Mouse (Mus musculus) layer of hippocampus, postnatal 10 days (tissue): ENCODE measurements around the gene Acr. TPM values are rescaled to one million over a fixed set of nuclear protein-coding genes. Genes with fewer than 3 reads are reported as not detected.

ENCODE experiments used
- DNase-seq, 2 experiments: peaks; one replicate each; pipeline ENCODE4 v3.0.0; 2021; ENCODE audit warnings: low spot score in 2 of 2
- long read RNA-seq: library from polyadenylated mRNA; stranded (forward); transcript quantifications from one replicate; pipeline ENCODE4 v2.0.0, GENCODE M21; 2023
- total RNA-seq, 2 experiments: library from RNA; stranded (reverse); gene quantifications; 2 replicates each; pipeline ENCODE4 v1.2.3; 2021

Acr gene
- total RNA-seq = 1 to 10 TPM; 1.8 to 3.1 TPM
- long read RNA-seq = 0 reads

DNA sequence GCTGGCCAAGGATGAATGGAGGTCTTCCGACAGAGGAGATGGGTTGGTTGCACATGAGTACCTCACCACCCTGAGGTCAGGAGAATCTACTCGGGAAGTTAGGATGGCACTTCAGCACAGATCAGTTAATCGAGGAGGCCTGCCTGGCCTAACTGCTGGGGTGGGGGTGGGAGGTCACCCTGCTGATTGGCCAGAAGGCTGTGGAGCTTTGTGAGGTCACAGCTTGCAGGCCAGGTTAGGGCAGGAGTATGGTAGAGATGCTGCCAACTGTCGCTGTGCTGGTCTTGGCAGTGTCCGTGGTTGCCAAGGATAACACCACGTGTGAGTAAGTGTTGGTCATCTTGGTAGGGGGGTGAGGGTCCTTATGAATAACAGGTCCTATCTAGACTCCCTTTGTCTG is at the start of gene Acr:
Acr (plus strand) TSS at position 213 of the 400 bp plus-strand sequence.
- no peak for DNase-seq

DNA sequence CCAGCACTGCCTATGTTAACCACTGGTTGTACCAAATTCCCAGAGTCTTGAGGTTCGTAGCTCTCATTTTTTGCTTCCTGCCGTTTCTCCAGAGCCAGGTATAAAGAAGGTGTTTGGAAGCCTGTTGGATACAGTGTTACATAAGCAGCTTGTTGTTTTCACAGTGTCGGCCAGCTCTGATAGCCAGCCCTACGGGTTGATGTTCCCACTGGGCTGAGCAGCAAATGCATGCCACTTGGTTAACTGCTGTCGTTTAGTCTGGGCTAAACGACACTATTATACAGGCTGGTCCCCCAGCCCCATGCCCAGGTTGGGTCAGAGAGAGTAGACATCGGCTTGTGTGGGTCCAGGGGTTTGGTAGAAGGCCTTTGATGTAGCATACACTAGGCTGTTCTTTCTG is 46.2 kb upstream of the Acr start:
- no peak for DNase-seq

GRCm38 (mm10) chr15:89522566-89523282 is 45.4 kb upstream of the Acr start:
- no peak for DNase-seq

- no peak for DNase-seq
These were observed 44.8 kb upstream of the Acr start for GRCm38 (mm10) chr15:89523283-89523832.

DNA sequence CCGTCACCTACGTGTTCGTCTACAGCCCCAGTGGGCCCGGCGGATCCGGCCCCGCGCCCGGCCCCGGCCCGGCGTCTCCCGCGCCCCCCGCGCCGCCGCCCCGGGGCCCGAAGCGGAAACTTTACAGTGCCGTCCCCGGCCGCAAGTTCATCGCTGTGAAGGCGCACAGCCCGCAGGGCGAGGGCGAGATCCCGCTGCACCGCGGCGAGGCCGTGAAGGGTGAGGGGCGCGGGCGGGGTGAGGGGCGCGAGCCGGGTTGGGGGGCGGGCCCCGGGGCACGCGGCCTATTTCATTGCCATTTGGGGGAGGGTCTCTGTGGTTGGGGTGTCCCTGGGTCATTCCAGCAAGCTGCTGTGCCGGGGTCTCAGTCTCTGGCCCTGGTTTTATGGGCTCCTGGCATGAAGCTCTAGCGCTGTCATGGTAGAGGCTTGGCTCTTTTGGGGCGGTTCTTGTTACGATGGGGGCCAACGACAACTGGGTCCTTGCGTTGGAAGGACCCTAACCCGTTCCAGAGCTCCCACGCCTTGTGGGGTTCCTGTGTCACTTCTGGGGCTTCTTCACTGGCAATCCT is 44.0 kb upstream of the Acr start:
- DNase-seq = no peak

GRCm38 (mm10) chr15:89524611-89525415 is 43.3 kb upstream of the Acr start:
- no peak for DNase-seq

DNA sequence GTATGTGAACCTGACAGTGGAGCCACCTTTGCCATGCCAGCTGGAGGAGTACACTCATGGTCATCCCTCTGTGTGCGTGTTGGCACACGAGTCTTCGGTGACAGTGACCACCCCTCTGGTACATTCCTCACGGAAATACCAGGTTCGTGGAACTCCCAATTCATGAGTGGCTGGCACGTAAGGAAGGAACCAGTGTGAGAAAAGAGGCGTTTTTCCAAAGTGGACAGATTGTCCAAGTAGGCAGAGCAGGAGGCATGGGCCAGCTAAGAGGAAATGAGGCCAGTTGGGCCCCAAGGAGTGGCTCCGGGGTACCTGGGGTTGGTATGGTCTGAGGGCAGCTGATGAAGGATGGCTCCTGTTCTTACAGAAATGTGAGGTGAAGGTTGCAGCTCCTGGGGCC is 42.7 kb upstream of the Acr start:
- DNase-seq = no peak

DNA sequence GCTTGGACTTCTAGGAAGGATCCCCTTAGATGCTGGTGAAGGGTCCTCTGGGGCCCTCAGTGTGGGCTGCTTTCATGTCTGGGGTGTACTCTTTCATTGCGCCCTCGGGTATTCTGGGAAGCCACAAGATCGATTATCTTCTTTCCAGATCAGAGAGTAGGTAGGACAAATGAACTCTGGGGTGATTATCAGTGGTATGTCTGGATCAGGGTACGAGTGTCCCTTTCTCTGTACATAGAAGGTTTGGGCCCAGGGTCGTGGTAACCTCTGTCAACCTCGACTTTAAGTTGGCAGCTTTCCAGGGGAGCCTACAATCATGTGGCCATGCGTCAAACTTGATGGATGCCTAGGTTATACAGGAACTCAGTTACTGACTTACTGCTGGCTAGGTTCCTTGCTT is 42.2 kb upstream of the Acr start:
- no peak for DNase-seq

- no peak for DNase-seq
These were observed 41.3 kb upstream of the Acr start for GRCm38 (mm10) chr15:89526776-89527325.

DNA sequence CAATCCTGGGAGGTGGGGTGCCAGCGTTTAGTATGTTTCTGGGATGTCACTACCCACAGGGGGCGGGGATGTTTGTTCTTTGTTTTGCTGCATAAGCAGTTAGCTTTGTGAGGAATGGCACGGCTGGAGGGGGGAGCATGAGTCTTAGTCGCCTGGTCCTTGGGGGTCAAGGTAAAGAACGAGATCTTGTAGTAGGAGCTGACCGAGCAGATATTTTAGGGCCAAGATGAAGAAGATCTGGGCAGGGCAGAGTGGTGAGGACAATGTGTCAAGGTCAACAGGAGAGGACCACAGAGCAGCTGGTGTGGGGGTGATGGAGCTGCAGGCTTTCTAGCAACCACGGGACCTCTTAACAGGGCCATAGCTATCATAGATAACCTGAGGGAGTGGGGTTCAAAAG is 40.7 kb upstream of the Acr start:
- DNase-seq = no peak

- DNase-seq = no peak
These were observed 39.8 kb upstream of the Acr start for GRCm38 (mm10) chr15:89528201-89528850.

GRCm38 (mm10) chr15:89528923-89529322 is 39.2 kb upstream of the Acr start:
- no peak for DNase-seq

GRCm38 (mm10) chr15:89530336-89530735 is 37.8 kb upstream of the Acr start:
- DNase-seq = peak; percentile 84 to 85

DNA sequence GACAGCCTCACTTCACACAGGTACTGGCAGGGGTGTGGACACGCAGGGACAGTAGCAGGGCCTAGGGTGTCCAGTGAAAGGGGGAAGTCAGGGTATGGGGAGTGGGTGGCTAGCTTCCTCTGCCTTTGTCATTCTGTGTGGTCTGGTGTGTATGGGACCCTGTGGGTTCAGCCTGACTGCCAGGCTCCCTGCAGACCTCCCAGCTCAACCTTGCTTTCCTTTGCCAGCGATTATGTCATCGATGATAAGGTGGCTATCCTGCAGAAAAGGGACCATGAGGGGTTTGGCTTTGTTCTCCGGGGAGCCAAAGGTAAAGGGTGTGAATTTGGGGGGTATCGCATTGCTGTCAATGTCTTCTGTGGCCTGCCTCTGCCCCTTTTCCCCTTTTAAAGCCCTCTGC is 36.7 kb upstream of the Acr start:
- DNase-seq = no peak

GRCm38 (mm10) chr15:89532026-89532923 is 35.9 kb upstream of the Acr start:
- peak; percentile 70 to 77 for DNase-seq

DNA sequence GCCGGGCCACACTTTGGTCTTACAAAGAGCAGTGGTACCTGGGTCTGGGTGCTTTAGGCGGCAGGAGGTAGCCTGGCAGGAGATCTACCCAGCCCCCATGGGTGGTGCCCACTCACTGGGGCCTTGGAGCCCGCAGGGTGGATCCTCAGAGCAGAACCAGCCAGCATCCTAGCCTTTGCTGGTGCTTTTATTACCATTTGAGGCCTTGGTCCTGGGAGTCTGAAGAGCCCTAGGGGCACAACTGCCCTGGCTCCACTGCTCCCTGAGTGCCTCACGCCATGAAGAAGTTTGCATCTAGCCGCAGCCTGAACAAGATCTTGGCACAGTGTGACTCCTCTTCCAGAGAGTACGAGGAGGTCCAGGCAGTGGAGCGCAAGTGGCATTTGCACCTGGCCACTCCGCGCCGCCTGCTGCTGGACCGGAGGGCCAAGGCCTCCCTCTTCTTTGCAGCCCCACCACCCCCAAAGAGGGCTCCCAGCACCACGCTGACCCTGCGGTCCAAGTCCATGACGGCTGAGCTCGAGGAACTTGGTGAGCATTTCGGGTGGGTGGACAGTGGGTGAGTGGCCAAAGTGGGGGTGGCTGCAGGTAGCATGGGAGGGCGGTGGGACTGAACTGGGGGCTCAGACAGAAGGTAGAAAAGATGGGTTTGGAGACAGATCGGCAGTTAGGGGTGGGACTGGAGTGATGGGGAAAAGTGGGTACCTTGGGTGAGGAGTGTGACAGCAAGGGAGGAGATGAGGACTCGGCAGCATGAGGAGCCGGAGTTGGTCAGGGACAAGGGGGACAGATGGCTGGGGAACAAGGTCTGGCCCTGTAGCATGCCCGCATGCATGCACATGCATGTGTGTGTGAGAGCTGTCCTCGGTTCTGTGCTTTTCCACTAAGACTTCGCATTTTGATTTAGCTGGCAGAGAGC is 34.9 kb upstream of the Acr start:
- DNase-seq = no peak

DNA sequence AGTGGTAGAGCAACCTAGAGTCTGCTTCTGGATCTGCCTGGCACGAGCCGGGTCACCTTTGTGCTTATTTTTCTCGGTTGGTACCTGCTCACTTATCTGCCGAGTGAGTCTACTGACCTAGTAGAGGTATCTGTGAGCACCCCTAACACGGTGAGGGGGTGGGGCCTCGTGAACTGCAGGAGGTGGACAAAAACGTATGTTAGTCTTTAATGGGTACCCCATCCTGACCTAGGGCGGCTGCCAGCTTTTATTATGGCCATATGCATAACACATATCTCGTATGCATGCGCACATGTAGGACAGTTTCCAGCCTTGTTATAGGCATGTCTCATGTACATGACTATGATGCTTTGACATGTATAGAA is 34.3 kb upstream of the Acr start:
- no peak for DNase-seq

GRCm38 (mm10) chr15:89544171-89544570 is 24.0 kb upstream of the Acr start:
- no peak for DNase-seq

- DNase-seq = no peak
These were observed 20.8 kb upstream of the Acr start for GRCm38 (mm10) chr15:89547321-89547720.
